ENCODE assay signal across 9 mouse cellular contexts in genomic region chr12:78984035-78984432, GRCm38 (mm10). TPM values are rescaled to one million over a fixed set of nuclear protein-coding genes. Genes with fewer than 3 reads are reported as not detected.
DNase-seq lines count a peak whose midpoint lies in the region; ATAC-seq and TF ChIP-seq lines count a peak whose summit lies in the region.
"Had no signal": no experiment of that assay in that cellular context is flagged by ENCODE, and none has a peak within 500 bp of the region (broad histone marks: within the 10 kb centered on the region; RNA-seq: fewer than 3 reads in every experiment).

No protein-coding gene starts in this region.

- H3K27ac ChIP-seq in hindbrain, embryonic 14.5 days, result no peak overlapping the region
- H3K27ac ChIP-seq in hindbrain, embryonic 12.5 days, result no peak overlapping the region
- no peak overlapping the region for H3K27ac ChIP-seq in layer of hippocampus, adult 2 months
- H3K27ac ChIP-seq: liver, embryonic 15.5 days had no signal

- intact Hi-C loops in gastrocnemius, postnatal 36 days (cut with DNase I), result no loop called here

- 0 out of 2 replicates have a peak, but pooled peaks cover 4% of the 10 kb centered on the region for H3K9me3 ChIP-seq in hindbrain, embryonic 14.5 days (ENCODE audit: control insufficient read depth, low read length)
- no peaks in the 10 kb centered on the region for H3K9me3 ChIP-seq in hindbrain, embryonic 12.5 days (replicated peaks)
- H3K9me3 ChIP-seq: liver, embryonic 15.5 days had no signal

- H3K4me1 ChIP-seq in hindbrain, embryonic 14.5 days (replicated peaks; ENCODE audit: control insufficient read depth, insufficient read depth, low read length), result 0 out of 2 replicates have a peak, but pooled peaks cover 14% of the 10 kb centered on the region
- H3K4me1 ChIP-seq in hindbrain, embryonic 12.5 days, result peaks cover 4% of the 10 kb centered on the region; the same call in 1 of the 2 replicates

- peak; percentile 73; the same call in 1 of the 2 replicates for ATAC-seq in hindbrain, embryonic 14.5 days (ENCODE audit: low FRiP score)
- no peak for ATAC-seq in hindbrain, embryonic 12.5 days (ENCODE audit: low FRiP score)
- peak; percentile 45 for ATAC-seq in cerebellum, adult (ENCODE audit: insufficient number of reproducible peaks, low FRiP score, low TSS enrichment)
- ATAC-seq in activated CD4-positive, CD25-positive, alpha-beta regulatory T cell, adult 4 months, result no peak

- no peak for TF ChIP-seq CTCF in layer of hippocampus, adult 2 months (conservative IDR thresholded peaks at IDR 0.05)

- 47% methylated on average over 3 of the region's 3 CpGs for WGBS in hindbrain, embryonic 14.5 days
- 67% methylated on average over 3 of the region's 3 CpGs for WGBS in hindbrain, embryonic 12.5 days

- no peak overlapping the region for H3K4me2 ChIP-seq in hindbrain, embryonic 14.5 days (replicated peaks)
- no peak overlapping the region for H3K4me2 ChIP-seq in hindbrain, embryonic 12.5 days (replicated peaks)
- H3K4me2 ChIP-seq: liver, embryonic 15.5 days had no signal

- H3K9ac ChIP-seq in hindbrain, embryonic 14.5 days, result no peak overlapping the region
- no peak overlapping the region for H3K9ac ChIP-seq in hindbrain, embryonic 12.5 days
- H3K9ac ChIP-seq: liver, embryonic 15.5 days had no signal

- no peaks in the 10 kb centered on the region for H3K36me3 ChIP-seq in hindbrain, embryonic 14.5 days (replicated peaks; ENCODE audit: control insufficient read depth, insufficient read depth)
- no peaks in the 10 kb centered on the region for H3K36me3 ChIP-seq in hindbrain, embryonic 12.5 days
- H3K36me3 ChIP-seq: liver, embryonic 15.5 days had no signal

- H3K27me3 ChIP-seq in hindbrain, embryonic 14.5 days (ENCODE audit: control insufficient read depth, insufficient read depth, low read length), result no peaks in the 10 kb centered on the region
- no peaks in the 10 kb centered on the region for H3K27me3 ChIP-seq in hindbrain, embryonic 12.5 days
- H3K27me3 ChIP-seq: liver, embryonic 15.5 days had no signal

- H3K4me3 ChIP-seq in hindbrain, embryonic 14.5 days (replicated peaks; ENCODE audit: low read length), result no peak overlapping the region
- H3K4me3 ChIP-seq in hindbrain, embryonic 12.5 days, result no peak overlapping the region
- no peak overlapping the region for H3K4me3 ChIP-seq in layer of hippocampus, adult 2 months
- H3K4me3 ChIP-seq: liver, embryonic 15.5 days had no signal

- DNase-seq in hindbrain, embryonic 14.5 days (ENCODE audit: low spot score), result peak; percentile 66
- DNase-seq in gastrocnemius, postnatal 36 days, result peak; percentile 54 to 71
- DNase-seq in layer of hippocampus, adult 2 months (ENCODE audit: low spot score in 2 of 2), result peak; percentile 27 to 30
- peak; percentile 41 to 46 for DNase-seq in right cerebral cortex, adult 2 months (ENCODE audit: low spot score in 2 of 2)
- DNase-seq in urinary bladder, postnatal 25 days (ENCODE audit: low spot score), result no peak

RNA-seq across cellular contexts. Expression of gene Tmem229b, which starts 23.4 kb away (rescaled TPM):
- 62.2 and 69.6 TPM in 2 replicates for polyA plus RNA-seq in hindbrain, embryonic 14.5 days (2014; fragmentation: Nextera tagmentation; extraction: Ambion mirVana)
- polyA plus RNA-seq in hindbrain, embryonic 12.5 days (2016; fragmentation: Nextera tagmentation; extraction: Ambion mirVana), result 23.6 and 27.5 TPM in 2 replicates
- total RNA-seq in gastrocnemius, postnatal 36 days (2021), result 10 to 100 TPM in 1 of 2 experiments, 1 to 10 TPM in 1; 7.0 to 10.4 TPM
- total RNA-seq in layer of hippocampus, adult 2 months (2021), result 10 to 100 TPM; 27.2 TPM
- polyA plus RNA-seq in activated CD4-positive, CD25-positive, alpha-beta regulatory T cell, adult 4 months (2017; shearing (Covaris generic)), result 10 to 100 TPM; 27.1 to 30.5 TPM

RNA-seq across cellular contexts. Expression of gene Plekhh1, which starts 44.9 kb away (rescaled TPM):
- polyA plus RNA-seq in hindbrain, embryonic 14.5 days (2014; fragmentation: Nextera tagmentation; extraction: Ambion mirVana), result 2.4 and 2.8 TPM in 2 replicates
- polyA plus RNA-seq in hindbrain, embryonic 12.5 days (2016; fragmentation: Nextera tagmentation; extraction: Ambion mirVana), result 4.9 and 5.7 TPM in 2 replicates
- 1 to 10 TPM; 1.1 to 1.3 TPM for total RNA-seq in gastrocnemius, postnatal 36 days (2021)
- 10 to 100 TPM; 15.3 to 16.1 TPM for total RNA-seq in layer of hippocampus, adult 2 months (2021)
- polyA plus RNA-seq in activated CD4-positive, CD25-positive, alpha-beta regulatory T cell, adult 4 months (2017; shearing (Covaris generic)), result under 1 TPM; 0.13 TPM

Comparison
In these comparisons a context has a peak if more than half of its experiments do, and no peak if none do; other contexts are left out.
1. ATAC-seq: peak in hindbrain, embryonic 14.5 days (single experiment) and cerebellum, adult (single experiment); none in hindbrain, embryonic 12.5 days (single experiment) and activated CD4-positive, CD25-positive, alpha-beta regulatory T cell, adult 4 months (single experiment).